Mouse (Mus musculus) frontal cortex, postnatal 36 days (tissue): ENCODE results near the gene Selenoi.
A peak's percentile ranks its signal among the peaks of the same experiment; 100 is the strongest.

Experiments
- DNase-seq, 2 experiments: peaks; one replicate each; pipeline ENCODE4 v3.0.0; 2022; ENCODE audit warnings: low spot score in 2 of 2

Selenoi gene

GRCm38 (mm10) chr5:30235641-30236126 is 3.3 kb downstream of the Selenoi start:
- DNase-seq: no peak

- DNase-seq: no peak
Measured at GRCm38 (mm10) chr5:30238533-30238932, 6.2 kb downstream of the Selenoi start.

DNA sequence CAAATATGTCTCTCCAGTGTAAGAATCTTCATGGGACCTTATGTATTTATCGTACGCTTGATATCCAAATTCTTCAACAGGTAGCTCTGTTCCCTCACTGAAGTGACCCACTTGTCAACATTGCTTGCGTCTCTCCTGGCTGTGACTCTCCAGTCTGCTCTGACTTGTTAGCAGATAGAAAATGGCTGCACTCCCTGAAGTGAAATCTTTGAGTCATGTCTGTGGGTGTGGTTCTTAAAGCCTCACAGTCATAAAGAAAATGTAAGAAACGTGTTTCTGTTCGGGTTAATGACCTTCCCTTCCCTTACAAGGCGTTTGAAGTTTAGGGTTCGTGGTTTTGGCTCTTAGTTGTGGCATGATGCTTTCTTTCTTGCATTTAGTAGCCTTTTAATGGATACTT is 8.2 kb downstream of the Selenoi start:
- no peak for DNase-seq

- no peak for DNase-seq
Measured at GRCm38 (mm10) chr5:30242410-30242809, 10.0 kb downstream of the Selenoi start.

GRCm38 (mm10) chr5:30243741-30244140 is 11.4 kb downstream of the Selenoi start:
- no peak for DNase-seq

GRCm38 (mm10) chr5:30245861-30246416 is 13.6 kb downstream of the Selenoi start:
- no peak for DNase-seq

DNA sequence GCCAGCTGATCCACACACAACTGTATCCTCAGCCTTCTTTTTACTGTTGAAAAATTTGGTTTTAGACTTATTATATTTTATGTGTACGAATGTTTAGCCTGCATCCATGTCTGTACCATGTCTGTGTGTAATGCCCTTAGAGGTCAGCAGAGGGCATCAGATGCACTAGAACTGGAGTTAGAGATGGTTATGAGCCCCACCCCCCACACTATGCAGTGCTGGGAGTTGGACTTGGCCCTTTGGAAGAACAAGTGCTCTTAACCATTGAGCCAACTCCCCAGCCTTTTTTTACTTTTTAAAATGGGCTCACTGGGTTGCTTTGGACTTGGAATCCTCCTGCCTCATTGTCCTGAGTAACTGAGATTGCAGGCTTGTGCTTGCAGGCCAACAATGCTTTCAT is 15.3 kb downstream of the Selenoi start:
- DNase-seq: no peak

- no peak for DNase-seq
Measured at GRCm38 (mm10) chr5:30255567-30256354, 23.4 kb downstream of the Selenoi start.

- DNase-seq: no peak
Measured at GRCm38 (mm10) chr5:30258776-30259175, 26.4 kb downstream of the Selenoi start.

DNA sequence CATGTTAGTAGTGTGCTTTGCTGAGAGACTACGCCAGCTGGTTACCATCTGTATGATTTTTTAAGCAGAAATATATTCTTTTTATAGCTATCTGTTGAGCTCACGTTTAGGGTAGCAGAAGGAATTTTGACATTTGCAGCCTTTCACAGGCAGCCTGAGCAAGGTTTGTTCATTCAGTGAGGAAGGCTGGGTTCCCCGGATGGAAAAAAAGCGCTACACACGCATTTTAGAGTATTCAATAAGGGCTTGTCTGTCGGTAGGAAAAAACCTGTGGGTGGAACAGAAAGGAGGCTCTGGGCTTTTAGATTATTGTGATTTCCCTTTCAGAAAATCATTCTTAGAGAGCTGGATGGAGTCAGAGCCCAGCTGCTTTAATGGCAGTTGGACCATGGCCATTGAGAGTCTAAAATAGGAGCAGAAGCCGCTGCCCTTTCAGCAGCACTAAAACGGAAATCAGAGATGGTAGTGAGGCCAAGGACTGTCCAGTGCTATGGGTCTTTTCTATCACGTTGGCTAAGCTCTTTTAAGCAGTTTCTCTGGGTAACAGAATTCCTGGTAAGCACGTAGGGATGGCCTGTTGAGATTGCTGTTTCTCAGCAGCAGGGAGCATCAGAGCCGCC is 38.3 kb downstream of the Selenoi start:
- DNase-seq: peak; percentile 58 to 84

DNA sequence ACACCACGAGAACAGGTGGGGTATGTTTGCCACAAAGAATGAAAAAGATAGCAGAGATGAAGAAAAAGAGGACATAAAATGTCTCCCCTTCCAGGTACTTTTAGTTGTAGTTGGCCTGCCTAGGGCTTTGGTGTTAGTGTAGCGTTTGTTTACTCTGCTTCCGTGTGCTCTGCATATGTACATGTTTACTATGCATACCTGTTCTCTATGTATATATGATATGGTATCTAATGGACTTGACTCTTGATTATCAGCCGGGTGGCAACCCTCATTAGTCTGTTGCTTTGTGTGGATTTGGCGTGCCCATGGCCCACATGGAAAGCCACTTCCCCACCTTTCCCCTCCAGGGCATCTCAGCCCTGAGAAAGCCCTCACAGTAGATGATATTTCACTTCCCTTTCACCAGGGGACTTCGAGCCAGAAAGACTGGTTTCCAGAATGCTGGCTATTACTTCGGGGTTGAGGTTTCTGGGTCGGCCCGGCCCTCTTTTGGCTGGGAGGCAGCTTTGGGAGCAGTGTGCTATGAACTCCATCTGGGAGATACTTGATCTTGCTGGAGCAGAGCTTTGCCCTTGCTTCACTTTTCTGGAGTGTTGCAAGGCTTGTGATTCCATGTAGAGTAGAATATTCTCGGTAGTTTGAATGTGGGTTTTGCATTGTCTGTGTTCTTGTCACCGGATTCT is 39.4 kb downstream of the Selenoi start:
- DNase-seq: no peak

DNA sequence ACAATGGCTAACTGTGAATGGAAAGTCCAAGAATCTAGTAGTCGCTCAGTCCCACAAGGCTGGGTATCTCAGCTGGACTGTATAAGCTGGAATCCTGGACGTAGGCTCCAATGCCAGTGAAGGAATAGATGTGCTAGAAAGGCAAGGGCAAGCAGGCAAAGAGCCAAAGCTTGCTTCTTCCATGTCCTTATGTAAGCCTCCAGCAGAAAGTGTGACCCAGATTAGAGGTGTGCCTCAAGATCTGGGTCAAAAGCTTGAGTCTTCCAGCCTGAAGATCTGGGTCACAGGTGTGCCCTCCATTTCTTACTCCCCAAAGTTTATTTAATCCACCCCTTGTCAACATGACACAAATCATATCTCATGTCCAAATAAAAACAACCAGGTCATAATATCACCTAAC is 44.0 kb downstream of the Selenoi start:
- DNase-seq: peak in 1 of 2 experiments; percentile 13

DNA sequence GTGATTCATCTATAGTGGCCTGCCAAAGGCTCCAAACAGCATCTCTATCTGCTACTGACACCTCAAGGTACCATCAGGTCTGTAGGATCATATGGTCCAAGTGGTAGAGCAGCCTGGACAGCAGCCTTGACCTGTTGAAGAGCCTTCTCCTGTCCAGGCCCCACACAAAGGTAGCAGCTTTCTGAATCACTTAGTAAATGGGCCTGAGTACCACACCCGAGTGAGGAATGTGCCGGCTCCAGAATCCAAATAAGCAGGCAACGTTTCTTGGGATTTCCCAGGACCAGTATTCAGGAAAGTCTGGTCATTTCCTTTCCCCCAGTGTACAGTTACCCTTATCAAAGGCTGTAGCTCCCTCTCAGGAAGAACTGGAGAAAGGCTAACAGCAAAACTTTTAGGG is 46.6 kb downstream of the Selenoi start:
- no peak for DNase-seq

- no peak for DNase-seq
Measured at GRCm38 (mm10) chr5:30279446-30279845, 47.1 kb downstream of the Selenoi start.

- no peak for DNase-seq
Measured at GRCm38 (mm10) chr5:30280864-30281263, 48.5 kb downstream of the Selenoi start.

DNA sequence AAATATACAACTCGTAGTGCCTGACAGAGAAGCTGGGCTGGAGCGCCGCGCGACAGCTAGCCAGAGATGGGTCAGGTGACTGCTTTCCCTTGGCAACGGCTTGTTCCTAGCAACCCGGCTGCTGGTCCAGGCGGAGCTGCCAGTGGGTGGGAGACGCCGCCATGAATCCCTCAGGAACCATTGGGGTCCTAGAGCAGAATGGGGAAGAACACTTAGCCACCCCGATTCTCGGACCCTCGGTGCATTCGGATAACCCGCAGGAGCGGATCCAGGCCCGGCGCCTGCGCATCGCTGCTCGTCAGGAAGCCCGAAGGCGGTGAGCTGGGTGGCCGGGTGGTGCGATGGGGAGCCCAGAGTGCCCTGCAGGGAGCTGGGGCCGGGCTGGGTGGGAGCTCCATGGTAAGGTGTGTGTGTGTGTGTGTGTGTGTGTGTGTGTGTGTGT is 48.9 kb downstream of the Selenoi start, which contains the start of gene Drc1:
Drc1 (plus strand) TSS at position 98 of the 442 bp plus-strand sequence.
- peak; percentile 77 to 78 for DNase-seq

DNA sequence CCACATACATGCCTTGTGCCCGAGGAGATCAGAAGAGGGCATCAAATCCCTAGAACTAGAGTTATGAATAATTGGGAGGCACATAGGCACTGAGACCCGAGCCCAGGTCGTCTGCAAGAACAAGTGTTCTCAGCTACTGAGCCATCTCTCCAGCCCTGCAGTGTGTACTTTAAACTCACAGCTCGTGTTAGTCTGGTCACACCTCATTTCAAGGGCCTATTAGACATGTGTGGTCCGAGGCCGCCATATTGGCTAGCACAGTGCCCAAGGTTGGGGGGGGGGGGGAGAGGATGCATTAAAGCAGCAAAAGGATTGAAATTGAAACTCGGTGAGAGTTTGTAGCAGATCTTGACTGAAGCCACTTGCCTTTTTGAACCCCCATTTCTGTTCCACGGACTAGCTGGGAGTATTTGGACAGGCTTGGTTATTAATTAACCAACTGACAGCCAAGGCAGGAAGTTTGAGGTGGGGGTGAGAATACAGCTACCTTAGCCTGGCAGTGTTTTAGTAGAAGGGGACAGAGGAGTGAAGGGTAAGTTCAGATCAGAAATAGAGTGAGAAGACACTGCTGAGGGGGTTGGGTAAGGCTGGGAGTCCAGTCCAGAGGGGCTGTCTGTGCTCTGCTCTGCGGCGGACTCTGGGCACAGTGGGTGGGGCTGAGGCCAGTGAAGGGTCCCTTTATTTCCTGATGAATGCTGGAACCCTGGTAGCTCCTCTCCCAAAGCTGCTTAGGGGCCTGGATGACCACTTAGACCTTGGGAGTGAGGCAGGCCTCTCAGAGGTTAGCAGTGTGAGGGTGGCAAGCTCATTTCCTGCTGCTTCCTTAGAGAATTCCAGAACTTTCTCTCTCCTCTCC is 53.8 kb downstream of the Selenoi start:
- DNase-seq: no peak

- DNase-seq: no peak
Measured at GRCm38 (mm10) chr5:30287106-30287882, 54.9 kb downstream of the Selenoi start.
